Mouse (Mus musculus): ENCODE measurements around the gene Lhx9.

GRCm38 (mm10) chr1:138846131-138846530, 2.2 kb downstream of the Lhx9 start:
- no peak for TF ChIP-seq CTCF (IDR thresholded peaks at IDR 0.05; ENCODE audit: low read depth, low read length)
- TF ChIP-seq POLR2A (IDR thresholded peaks at IDR 0.05; ENCODE audit: borderline replicate concordance, low read depth, low read length), result no peak
